Mouse (Mus musculus): ENCODE results near the gene Pgd. TPM values are rescaled to one million over a fixed set of nuclear protein-coding genes. Genes with fewer than 3 reads are reported as not detected.
"Not testable (repeated sequence)": the region's sequence is repeated elsewhere in the genome, so short reads cannot be mapped to it uniquely, and the experiment has no call there.

The Pgd gene
- polyA plus RNA-seq (2014; fragmentation: Nextera tagmentation; extraction: Ambion mirVana): 67.2 and 76.5 TPM in 2 replicates

DNA sequence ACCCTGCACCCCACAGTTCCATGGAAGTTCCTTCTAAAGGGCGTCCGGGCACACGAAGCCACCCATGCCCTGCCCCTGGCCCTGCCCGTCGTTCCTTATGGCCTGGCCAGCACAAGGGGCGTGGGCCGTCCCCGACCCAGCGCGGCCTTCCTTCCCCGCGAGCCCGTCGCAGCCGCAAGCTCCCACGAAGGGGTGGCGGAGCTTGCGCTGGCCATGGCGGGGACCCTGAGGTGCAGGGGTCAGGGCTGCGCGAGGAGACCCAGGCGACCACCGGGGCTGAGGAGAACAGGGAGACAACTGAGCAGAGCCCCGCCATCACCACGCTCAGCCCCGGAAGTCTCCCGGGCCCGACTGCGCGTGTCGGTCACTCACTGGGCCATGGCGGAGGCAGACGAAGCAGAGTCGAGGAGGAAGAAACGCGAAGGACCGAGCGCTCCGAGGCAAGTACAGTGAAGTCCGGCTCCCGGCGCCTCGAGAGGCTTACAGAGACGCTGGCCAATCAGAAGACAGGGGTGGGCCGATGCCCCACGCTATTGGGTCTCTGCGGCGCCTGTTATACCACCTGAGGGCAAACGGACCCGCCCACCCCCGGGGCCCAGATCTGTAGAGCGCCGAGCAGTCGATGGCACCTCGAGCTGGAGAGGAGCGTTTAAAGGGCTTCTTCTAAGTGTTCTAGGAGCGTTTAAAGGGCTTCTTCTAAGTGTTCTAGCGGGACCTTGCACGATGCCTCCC is at the start of gene Pgd:
Gene Pgd (minus strand): TSS at position 557 of the 732 bp plus-strand sequence.
- peaks cover 7% of the 10 kb centered on the region; the same call in 1 of the 2 replicates for H3K4me1 ChIP-seq (replicated peaks; ENCODE audit: control insufficient read depth, insufficient read depth, low read length)
- H3K36me3 ChIP-seq (ENCODE audit: control insufficient read depth, insufficient read depth, low read length): peaks cover 27% of the 10 kb centered on the region
- H3K4me2 ChIP-seq (ENCODE audit: low read length): peak within 1 kb of the TSS; percentile 93
- H3K4me3 ChIP-seq (ENCODE audit: low read depth, low read length): peak within 1 kb of the TSS; percentile 88
- DNase-seq (ENCODE audit: low spot score): peak; percentile 96
- H3K9ac ChIP-seq (ENCODE audit: low read length): peak within 1 kb of the TSS; percentile 92
- no peaks in the 10 kb centered on the region for H3K27me3 ChIP-seq (replicated peaks; ENCODE audit: control insufficient read depth, insufficient read depth, low read length)
- H3K9me3 ChIP-seq (ENCODE audit: control insufficient read depth, low read length): no peaks in the 10 kb centered on the region
- under 1% methylated on average over 59 of the region's 59 CpGs for WGBS
- ATAC-seq (replicated peaks; ENCODE audit: low FRiP score, low TSS enrichment, low read depth): peak; percentile 98
- peak within 1 kb of the TSS; percentile 78 for H3K27ac ChIP-seq (ENCODE audit: low read depth)

DNA sequence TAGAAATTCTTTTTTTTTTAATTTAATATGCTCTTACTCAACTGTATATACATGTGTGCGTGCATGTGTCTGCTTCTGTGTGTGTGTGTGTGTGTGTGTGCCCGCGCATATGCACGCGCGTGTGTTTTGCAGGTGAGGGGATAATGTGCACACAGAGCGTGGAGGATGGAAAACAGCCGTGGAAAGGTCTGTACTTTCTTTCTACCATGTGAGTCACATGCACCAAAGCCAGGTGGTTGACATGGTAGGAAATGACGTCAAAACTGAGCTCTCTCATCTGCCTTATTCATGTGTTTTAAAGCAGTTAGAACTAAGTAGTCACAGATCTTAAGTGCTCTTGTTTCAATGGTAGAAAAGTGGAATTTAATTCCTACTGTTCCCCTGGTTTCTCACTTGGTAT is 49.4 kb upstream of the Pgd start:
- WGBS: 84% methylated on average over 9 of the region's 9 CpGs
- DNase-seq (ENCODE audit: low spot score) (no peak), ATAC-seq (replicated peaks; ENCODE audit: low FRiP score, low TSS enrichment, low read depth) (no peak)
- Histone ChIP-seq H3K9ac (ENCODE audit: low read length) (no peak overlapping the region), H3K4me3 (ENCODE audit: low read depth, low read length) (no peak overlapping the region), H3K27me3 (replicated peaks; ENCODE audit: control insufficient read depth, insufficient read depth, low read length) (no peaks in the 10 kb centered on the region), H3K4me2 (ENCODE audit: low read length) (no peak overlapping the region), H3K27ac (ENCODE audit: low read depth) (no peak overlapping the region), H3K9me3 (ENCODE audit: control insufficient read depth, low read length) (0 out of 2 replicates have a peak, but pooled peaks cover 3% of the 10 kb centered on the region), H3K36me3 (ENCODE audit: control insufficient read depth, insufficient read depth, low read length) (peaks cover 35% of the 10 kb centered on the region), H3K4me1 (replicated peaks; ENCODE audit: control insufficient read depth, insufficient read depth, low read length) (peaks cover 11% of the 10 kb centered on the region)

DNA sequence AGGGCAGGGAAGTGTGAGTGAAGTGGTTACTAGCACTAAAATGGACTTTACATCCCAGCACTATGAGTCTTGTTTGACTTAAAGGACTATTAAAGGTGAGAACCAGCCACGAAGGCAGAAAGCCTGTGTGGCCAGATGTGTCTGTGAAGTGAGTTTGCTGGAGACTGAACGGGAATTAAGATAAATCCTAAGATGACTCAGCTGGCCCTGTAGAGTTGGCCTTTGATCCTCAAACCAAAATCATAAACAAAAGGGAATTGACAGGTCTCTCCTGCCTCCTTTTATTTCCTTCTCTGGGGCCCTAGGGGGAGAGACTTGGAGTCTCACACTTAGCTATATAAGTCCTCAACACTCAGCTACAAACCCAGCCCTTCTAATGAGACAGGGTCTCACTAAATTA is 48.8 kb upstream of the Pgd start:
- H3K9me3 ChIP-seq (ENCODE audit: control insufficient read depth, low read length): 0 out of 2 replicates have a peak, but pooled peaks cover 3% of the 10 kb centered on the region
- H3K36me3 ChIP-seq (ENCODE audit: control insufficient read depth, insufficient read depth, low read length): peaks cover 38% of the 10 kb centered on the region
- H3K4me3 ChIP-seq (ENCODE audit: low read depth, low read length): no peak overlapping the region
- no peak overlapping the region for H3K4me2 ChIP-seq (ENCODE audit: low read length)
- H3K9ac ChIP-seq (ENCODE audit: low read length): no peak overlapping the region
- H3K4me1 ChIP-seq (replicated peaks; ENCODE audit: control insufficient read depth, insufficient read depth, low read length): peaks cover 11% of the 10 kb centered on the region
- 24% methylated on average over 2 of the region's 2 CpGs for WGBS
- no peaks in the 10 kb centered on the region for H3K27me3 ChIP-seq (replicated peaks; ENCODE audit: control insufficient read depth, insufficient read depth, low read length)
- DNase-seq (ENCODE audit: low spot score): no peak
- H3K27ac ChIP-seq (ENCODE audit: low read depth): no peak overlapping the region
- 0 out of 2 replicates have a peak, but pooled peaks have one; percentile 23 for ATAC-seq (replicated peaks; ENCODE audit: low FRiP score, low TSS enrichment, low read depth)

DNA sequence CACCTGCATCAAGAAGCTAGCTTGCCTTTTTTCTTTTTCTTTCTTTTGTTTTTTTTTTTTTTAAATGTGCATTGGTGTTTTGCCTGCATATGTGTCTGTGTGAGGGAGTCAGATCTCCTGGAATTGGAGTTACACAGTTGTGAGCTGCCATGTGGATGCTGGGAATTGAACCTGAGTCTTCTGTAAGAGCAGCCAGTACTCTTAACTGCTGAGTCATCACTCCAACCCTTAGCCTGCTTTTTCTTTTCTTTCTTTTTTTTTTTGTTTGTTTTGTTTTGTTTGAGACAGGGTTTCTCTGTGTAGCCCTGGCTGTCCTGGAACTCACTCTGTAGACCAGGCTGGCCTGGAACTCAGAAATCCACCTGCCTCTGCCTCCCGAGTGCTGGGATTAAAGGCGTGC is 47.9 kb upstream of the Pgd start:
- not testable (repeated sequence) for H3K27me3 ChIP-seq (replicated peaks; ENCODE audit: control insufficient read depth, insufficient read depth, low read length); ATAC-seq (replicated peaks; ENCODE audit: low FRiP score, low TSS enrichment, low read depth); H3K9ac ChIP-seq (ENCODE audit: low read length); H3K4me3 ChIP-seq (ENCODE audit: low read depth, low read length); H3K9me3 ChIP-seq (ENCODE audit: control insufficient read depth, low read length); H3K4me2 ChIP-seq (ENCODE audit: low read length); H3K27ac ChIP-seq (ENCODE audit: low read depth); DNase-seq (ENCODE audit: low spot score)
- Histone ChIP-seq H3K4me1 (replicated peaks; ENCODE audit: control insufficient read depth, insufficient read depth, low read length) (peaks cover 11% of the 10 kb centered on the region), H3K36me3 (ENCODE audit: control insufficient read depth, insufficient read depth, low read length) (peaks cover 43% of the 10 kb centered on the region)
- WGBS: 87% methylated on average over 2 of the region's 2 CpGs

DNA sequence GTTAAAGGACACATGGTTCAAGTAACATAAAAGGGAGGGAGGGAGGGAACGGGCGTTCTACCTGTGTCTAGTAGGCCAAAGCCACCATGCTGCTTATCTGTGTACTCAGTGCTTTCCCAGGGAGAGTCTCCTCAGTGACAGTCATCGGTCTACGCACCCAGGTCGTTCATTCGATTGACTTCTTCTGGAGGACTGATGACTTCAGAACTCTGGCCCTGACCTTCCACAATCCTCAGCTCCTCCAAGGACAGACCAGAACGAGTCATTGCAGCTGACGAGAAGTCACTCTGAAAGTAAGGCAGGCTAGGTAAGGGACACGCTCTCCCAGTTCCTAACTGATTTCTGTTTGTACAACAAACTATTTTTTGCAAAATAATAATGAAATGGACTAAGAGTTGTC is 46.9 kb upstream of the Pgd start:
- Histone ChIP-seq H3K36me3 (ENCODE audit: control insufficient read depth, insufficient read depth, low read length) (peaks cover 45% of the 10 kb centered on the region), H3K9me3 (ENCODE audit: control insufficient read depth, low read length) (0 out of 2 replicates have a peak, but pooled peaks cover 3% of the 10 kb centered on the region), H3K27me3 (replicated peaks; ENCODE audit: control insufficient read depth, insufficient read depth, low read length) (no peaks in the 10 kb centered on the region), H3K4me2 (ENCODE audit: low read length) (no peak overlapping the region), H3K4me3 (ENCODE audit: low read depth, low read length) (no peak overlapping the region), H3K4me1 (replicated peaks; ENCODE audit: control insufficient read depth, insufficient read depth, low read length) (peaks cover 11% of the 10 kb centered on the region), H3K9ac (ENCODE audit: low read length) (no peak overlapping the region), H3K27ac (ENCODE audit: low read depth) (no peak overlapping the region)
- WGBS: 94% methylated on average over 9 of the region's 9 CpGs
- DNase-seq (ENCODE audit: low spot score) (no peak), ATAC-seq (replicated peaks; ENCODE audit: low FRiP score, low TSS enrichment, low read depth) (no peak)

DNA sequence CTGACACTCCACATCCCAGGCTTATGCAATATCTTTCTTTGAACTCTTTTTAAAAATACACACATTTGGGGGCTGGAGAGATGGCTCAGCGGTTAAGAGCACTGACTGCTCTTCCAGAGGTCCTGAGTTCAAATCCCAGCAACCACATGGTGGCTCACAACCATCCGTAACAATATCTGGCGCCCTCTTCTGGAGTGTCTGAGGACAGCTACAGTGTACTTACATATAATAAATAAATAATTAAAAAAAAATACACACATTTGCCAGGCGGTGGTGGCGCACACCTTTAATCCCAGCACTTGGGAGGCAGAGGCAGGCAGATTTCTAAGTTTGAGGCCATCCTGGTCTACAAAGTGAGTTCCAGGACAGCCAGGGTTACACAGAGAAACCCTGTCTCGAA is 44.9 kb upstream of the Pgd start:
- ATAC-seq (replicated peaks; ENCODE audit: low FRiP score, low TSS enrichment, low read depth); H3K9me3 ChIP-seq (ENCODE audit: control insufficient read depth, low read length); H3K4me3 ChIP-seq (ENCODE audit: low read depth, low read length); H3K4me1 ChIP-seq (replicated peaks; ENCODE audit: control insufficient read depth, insufficient read depth, low read length); H3K27ac ChIP-seq (ENCODE audit: low read depth); H3K9ac ChIP-seq (ENCODE audit: low read length); H3K27me3 ChIP-seq (replicated peaks; ENCODE audit: control insufficient read depth, insufficient read depth, low read length); H3K4me2 ChIP-seq (ENCODE audit: low read length); DNase-seq (ENCODE audit: low spot score): not testable (repeated sequence)
- H3K36me3 ChIP-seq (ENCODE audit: control insufficient read depth, insufficient read depth, low read length): peaks cover 55% of the 10 kb centered on the region
- WGBS: 91% methylated on average over 5 of the region's 6 CpGs

DNA sequence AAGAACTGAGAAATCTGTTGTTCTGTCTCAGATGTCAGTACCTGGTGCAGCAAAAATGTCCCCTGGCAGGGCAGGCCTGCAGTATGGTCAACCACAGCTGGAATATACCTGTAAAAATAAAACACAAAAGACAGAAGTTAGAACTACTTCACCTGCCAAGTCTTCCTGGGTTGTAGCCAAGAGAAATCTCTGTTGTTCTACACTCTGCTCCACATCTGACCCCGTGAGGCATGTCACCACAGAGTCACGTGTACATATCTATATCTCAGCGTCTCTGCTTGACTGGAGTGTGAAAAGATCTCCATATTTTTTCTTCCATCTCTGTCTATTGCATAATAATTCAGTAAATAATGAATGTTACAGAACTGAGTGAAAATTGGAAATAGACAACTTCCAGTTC is 35.9 kb upstream of the Pgd start:
- Histone ChIP-seq H3K4me3 (ENCODE audit: low read depth, low read length) (no peak overlapping the region), H3K4me2 (ENCODE audit: low read length) (no peak overlapping the region), H3K27me3 (replicated peaks; ENCODE audit: control insufficient read depth, insufficient read depth, low read length) (no peaks in the 10 kb centered on the region), H3K36me3 (ENCODE audit: control insufficient read depth, insufficient read depth, low read length) (peaks cover 55% of the 10 kb centered on the region), H3K4me1 (replicated peaks; ENCODE audit: control insufficient read depth, insufficient read depth, low read length) (no peaks in the 10 kb centered on the region), H3K27ac (ENCODE audit: low read depth) (no peak overlapping the region), H3K9me3 (ENCODE audit: control insufficient read depth, low read length) (no peaks in the 10 kb centered on the region), H3K9ac (ENCODE audit: low read length) (no peak overlapping the region)
- no peak for DNase-seq (ENCODE audit: low spot score)
- ATAC-seq (replicated peaks; ENCODE audit: low FRiP score, low TSS enrichment, low read depth): no peak
- 83% methylated on average over 3 of the region's 3 CpGs for WGBS

DNA sequence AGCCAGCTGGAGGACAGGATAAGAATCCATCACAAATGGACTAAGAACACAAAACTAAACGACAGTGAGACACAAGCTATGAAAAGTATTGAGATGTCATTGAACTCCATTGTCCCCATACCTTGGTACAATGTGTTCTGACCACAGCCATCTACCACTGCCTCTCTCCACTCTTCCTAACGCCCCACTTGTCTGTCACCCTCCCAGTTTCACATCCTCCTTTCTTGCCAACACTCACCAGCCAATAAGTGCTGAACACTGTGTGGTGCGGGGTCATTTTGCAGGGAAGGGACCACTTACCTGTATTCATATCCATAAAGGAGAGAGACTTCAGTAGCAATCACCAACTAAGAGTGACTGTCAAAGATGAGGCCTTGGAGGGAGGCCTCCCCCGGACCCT is 34.5 kb upstream of the Pgd start:
- Histone ChIP-seq H3K27me3 (replicated peaks; ENCODE audit: control insufficient read depth, insufficient read depth, low read length) (no peaks in the 10 kb centered on the region), H3K4me2 (ENCODE audit: low read length) (no peak overlapping the region), H3K27ac (ENCODE audit: low read depth) (no peak overlapping the region), H3K4me1 (replicated peaks; ENCODE audit: control insufficient read depth, insufficient read depth, low read length) (no peaks in the 10 kb centered on the region), H3K36me3 (ENCODE audit: control insufficient read depth, insufficient read depth, low read length) (peaks cover 50% of the 10 kb centered on the region), H3K9me3 (ENCODE audit: control insufficient read depth, low read length) (no peaks in the 10 kb centered on the region), H3K4me3 (ENCODE audit: low read depth, low read length) (no peak overlapping the region), H3K9ac (ENCODE audit: low read length) (no peak overlapping the region)
- ATAC-seq (replicated peaks; ENCODE audit: low FRiP score, low TSS enrichment, low read depth): no peak
- DNase-seq (ENCODE audit: low spot score): no peak
- 87% methylated on average over 4 of the region's 4 CpGs for WGBS

DNA sequence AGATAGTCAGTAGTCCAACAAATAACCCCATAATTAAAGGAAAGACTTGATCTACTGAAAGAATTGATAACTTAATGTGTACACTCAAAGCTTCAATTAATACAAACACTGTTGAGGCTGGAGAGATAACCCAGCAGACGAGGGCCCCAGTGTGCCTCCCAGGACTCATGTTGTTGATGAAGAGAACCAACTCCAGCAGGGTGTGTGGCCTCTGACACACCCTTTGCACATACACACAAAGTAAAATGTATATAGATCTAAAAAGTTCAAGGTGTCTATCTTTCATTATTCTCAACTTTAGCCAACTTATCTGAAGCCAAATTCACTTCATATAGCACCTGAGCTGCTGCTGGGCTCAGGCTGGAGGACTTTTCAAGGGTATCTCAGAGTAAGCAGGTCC is 30.6 kb upstream of the Pgd start:
- Histone ChIP-seq H3K9me3 (ENCODE audit: control insufficient read depth, low read length) (no peaks in the 10 kb centered on the region), H3K27ac (ENCODE audit: low read depth) (no peak overlapping the region), H3K36me3 (ENCODE audit: control insufficient read depth, insufficient read depth, low read length) (peaks cover 29% of the 10 kb centered on the region), H3K4me1 (replicated peaks; ENCODE audit: control insufficient read depth, insufficient read depth, low read length) (no peaks in the 10 kb centered on the region), H3K9ac (ENCODE audit: low read length) (no peak overlapping the region), H3K4me2 (ENCODE audit: low read length) (no peak overlapping the region), H3K27me3 (replicated peaks; ENCODE audit: control insufficient read depth, insufficient read depth, low read length) (no peaks in the 10 kb centered on the region), H3K4me3 (ENCODE audit: low read depth, low read length) (no peak overlapping the region)
- DNase-seq (ENCODE audit: low spot score): no peak
- 67% methylated on average over 1 of the region's 1 CpGs for WGBS
- ATAC-seq (replicated peaks; ENCODE audit: low FRiP score, low TSS enrichment, low read depth): no peak
